Comparison of ENCODE assay signal across 11 mouse cellular contexts in the genomic region with DNA sequence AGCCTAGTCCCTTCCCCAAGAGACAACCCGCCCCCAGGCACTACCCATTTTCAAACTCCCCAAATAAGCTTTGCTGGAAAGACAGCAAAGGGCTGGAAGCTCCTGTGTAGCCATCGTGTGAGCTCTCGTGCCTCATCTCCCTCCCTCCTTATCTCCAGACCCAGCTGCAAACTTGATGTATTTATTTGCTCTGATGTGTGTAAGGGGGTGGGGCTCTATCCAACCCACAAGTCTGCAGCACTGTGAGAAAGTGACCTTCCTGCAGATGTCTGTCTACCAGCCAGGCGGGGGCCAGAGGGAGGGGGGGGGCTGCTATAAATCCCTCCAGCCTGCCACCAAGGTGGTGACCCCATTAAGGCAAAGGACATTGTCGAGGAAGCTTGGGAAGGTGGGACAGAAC. TPM values are rescaled to one million over a fixed set of nuclear protein-coding genes. Genes with fewer than 3 reads are reported as not detected.
DNase-seq lines count a peak whose midpoint lies in the region; ATAC-seq and TF ChIP-seq lines count a peak whose summit lies in the region.
"Had no signal": no experiment of that assay in that cellular context is flagged by ENCODE, and none has a peak within 500 bp of the region (broad histone marks: within the 10 kb centered on the region; RNA-seq: fewer than 3 reads in every experiment).

No protein-coding gene starts in this region.

- no peak for DNase-seq in heart, postnatal 4 days
- no peak for DNase-seq in stomach, postnatal 0 days (ENCODE audit: low spot score)
- no peak for DNase-seq in cerebellum, postnatal 36 days
- no peak for DNase-seq in gastrocnemius, adult 18-20 months (ENCODE audit: low spot score)

- ATAC-seq in heart, embryonic 13.5 days (ENCODE audit: extremely low read depth, insufficient number of reproducible peaks, low FRiP score, low TSS enrichment), result no peak
- ATAC-seq in stomach, embryonic 14.5 days (ENCODE audit: insufficient number of reproducible peaks, insufficient read depth, low FRiP score, low read depth), result peak; percentile 72; the same call in 1 of the 2 replicates
- no peak; the same call in 1 of the 2 replicates for ATAC-seq in stomach, postnatal 0 days (ENCODE audit: low FRiP score, low TSS enrichment)
- peak; percentile 73 for ATAC-seq in intestine, embryonic 16.5 days
- peak; percentile 86 for ATAC-seq in megakaryocyte-erythroid progenitor cell, adult 5-6 weeks (replicated peaks; ENCODE audit: low FRiP score, low TSS enrichment, poor library complexity, severe bottlenecking)

- no peaks in the 10 kb centered on the region for H3K9me3 ChIP-seq in heart, embryonic 13.5 days
- no peaks in the 10 kb centered on the region for H3K9me3 ChIP-seq in stomach, embryonic 14.5 days (ENCODE audit: control insufficient read depth, low read depth, low read length)
- H3K9me3 ChIP-seq in stomach, postnatal 0 days (ENCODE audit: control insufficient read depth, low read length), result no peaks in the 10 kb centered on the region
- H3K9me3 ChIP-seq in intestine, embryonic 16.5 days (ENCODE audit: control insufficient read depth, low read length), result no peaks in the 10 kb centered on the region
- H3K9me3 ChIP-seq: embryonic facial prominence, embryonic 15.5 days had no signal

- H3K4me1 ChIP-seq in heart, embryonic 13.5 days, result peaks cover 44% of the 10 kb centered on the region
- no peaks in the 10 kb centered on the region; the same call in 1 of the 2 replicates for H3K4me1 ChIP-seq in stomach, embryonic 14.5 days (ENCODE audit: control insufficient read depth, insufficient read depth, low read length)
- no peaks in the 10 kb centered on the region for H3K4me1 ChIP-seq in stomach, postnatal 0 days (replicated peaks; ENCODE audit: control insufficient read depth, insufficient read depth)
- H3K4me1 ChIP-seq in intestine, embryonic 16.5 days (ENCODE audit: control insufficient read depth, insufficient read depth, low read length), result peaks cover 10% of the 10 kb centered on the region

- H3K4me3 ChIP-seq in heart, embryonic 13.5 days, result no peak overlapping the region
- no peak overlapping the region for H3K4me3 ChIP-seq in stomach, embryonic 14.5 days (ENCODE audit: low read depth, low read length)
- H3K4me3 ChIP-seq in stomach, postnatal 0 days (ENCODE audit: low read depth, low read length), result no peak overlapping the region
- no peak overlapping the region for H3K4me3 ChIP-seq in intestine, embryonic 16.5 days (ENCODE audit: low read length)
- H3K4me3 ChIP-seq: embryonic facial prominence, embryonic 15.5 days had no signal

- H3K36me3 ChIP-seq in heart, embryonic 13.5 days, result peaks cover under 1% of the 10 kb centered on the region; the same call in 1 of the 2 replicates
- no peaks in the 10 kb centered on the region for H3K36me3 ChIP-seq in stomach, embryonic 14.5 days (ENCODE audit: control insufficient read depth, insufficient read depth, low read length)
- no peaks in the 10 kb centered on the region for H3K36me3 ChIP-seq in stomach, postnatal 0 days (ENCODE audit: control insufficient read depth, insufficient read depth, low read length)
- no peaks in the 10 kb centered on the region for H3K36me3 ChIP-seq in intestine, embryonic 16.5 days (ENCODE audit: control insufficient read depth, insufficient read depth, low read length)
- H3K36me3 ChIP-seq: embryonic facial prominence, embryonic 15.5 days had no signal

- 0 out of 2 replicates have a peak, but pooled peaks cover 4% of the 10 kb centered on the region for H3K27me3 ChIP-seq in heart, embryonic 13.5 days (replicated peaks)
- no peaks in the 10 kb centered on the region for H3K27me3 ChIP-seq in stomach, embryonic 14.5 days (ENCODE audit: control insufficient read depth, insufficient read depth, low read length)
- H3K27me3 ChIP-seq in stomach, postnatal 0 days (ENCODE audit: control insufficient read depth, insufficient read depth, low read length), result no peaks in the 10 kb centered on the region
- no peaks in the 10 kb centered on the region for H3K27me3 ChIP-seq in intestine, embryonic 16.5 days (replicated peaks; ENCODE audit: control insufficient read depth, insufficient read depth, low read length)
- H3K27me3 ChIP-seq: CH12.LX; embryonic facial prominence, embryonic 15.5 days had no signal

- no peak for TF ChIP-seq EP300 in stomach, postnatal 0 days (optimal IDR thresholded peaks at IDR 0.05)

- TF ChIP-seq CTCF in stomach, postnatal 0 days (IDR thresholded peaks at IDR 0.05; ENCODE audit: low read depth), result no peak

- 20% methylated on average over 5 of the region's 5 CpGs for WGBS in heart, embryonic 13.5 days
- 12% methylated on average over 5 of the region's 5 CpGs for WGBS in stomach, embryonic 14.5 days
- 17% methylated on average over 5 of the region's 5 CpGs for WGBS in stomach, postnatal 0 days
- 11% methylated on average over 5 of the region's 5 CpGs for WGBS in intestine, embryonic 16.5 days

- peak overlapping the region; percentile 58 for H3K27ac ChIP-seq in heart, embryonic 13.5 days (replicated peaks)
- no peak overlapping the region for H3K27ac ChIP-seq in stomach, embryonic 14.5 days (ENCODE audit: low read length)
- H3K27ac ChIP-seq in stomach, postnatal 0 days (replicated peaks), result no peak overlapping the region
- no peak overlapping the region for H3K27ac ChIP-seq in intestine, embryonic 16.5 days (ENCODE audit: low read length)
- H3K27ac ChIP-seq: embryonic facial prominence, embryonic 15.5 days had no signal

- peak overlapping the region; percentile 24; the same call in 1 of the 2 replicates for H3K9ac ChIP-seq in heart, embryonic 13.5 days
- H3K9ac ChIP-seq in stomach, embryonic 14.5 days (replicated peaks; ENCODE audit: low read depth, low read length), result no peak overlapping the region
- H3K9ac ChIP-seq in stomach, postnatal 0 days (ENCODE audit: low read length), result no peak overlapping the region
- no peak overlapping the region for H3K9ac ChIP-seq in intestine, embryonic 16.5 days (ENCODE audit: low read depth, low read length)
- H3K9ac ChIP-seq: embryonic facial prominence, embryonic 15.5 days had no signal

- peak overlapping the region; percentile 24; the same call in 1 of the 2 replicates for H3K4me2 ChIP-seq in heart, embryonic 13.5 days
- no peak overlapping the region for H3K4me2 ChIP-seq in stomach, embryonic 14.5 days (replicated peaks; ENCODE audit: low read depth, low read length)
- H3K4me2 ChIP-seq in stomach, postnatal 0 days (replicated peaks; ENCODE audit: low read depth), result no peak overlapping the region
- H3K4me2 ChIP-seq in intestine, embryonic 16.5 days (ENCODE audit: low read depth, low read length), result no peak overlapping the region
- H3K4me2 ChIP-seq: embryonic facial prominence, embryonic 15.5 days had no signal

RNA-seq across cellular contexts. Expression of gene Islr2, which starts 9.7 kb away (rescaled TPM):
- 0.05 and 0.17 TPM in 2 replicates for polyA plus RNA-seq in heart, embryonic 13.5 days (2015; fragmentation: Nextera tagmentation; extraction: Ambion mirVana)
- under 1 TPM; 0.83 to 0.86 TPM for total RNA-seq in heart, postnatal 4 days (2021)
- polyA plus RNA-seq in stomach, embryonic 14.5 days (2014; fragmentation: Nextera tagmentation; extraction: Ambion mirVana), result 1.7 and 2.6 TPM in 2 replicates
- 0.45 and 0.69 TPM in 2 replicates for polyA plus RNA-seq in stomach, postnatal 0 days (2015; fragmentation: Nextera tagmentation; extraction: Ambion mirVana)
- 0.83 and 1.0 TPM in 2 replicates for polyA plus RNA-seq in intestine, embryonic 16.5 days (2015; fragmentation: Nextera tagmentation; extraction: Ambion mirVana)
- 0.07 TPM in 1 of 2 replicates, not detected in the other for total RNA-seq in megakaryocyte-erythroid progenitor cell, adult 5-6 weeks (2014; fragmentation: Nextera tagmentation)
- total RNA-seq in megakaryocyte-erythroid progenitor cell, adult 5-6 weeks (2017), result not detected in 2 replicates
- total RNA-seq in gastrocnemius, adult 18-20 months (2021), result 1 to 10 TPM; 1.6 to 1.9 TPM
- total RNA-seq: CH12.LX had no signal
- polyA plus RNA-seq: heart, embryonic 14.5 days had no signal

RNA-seq across cellular contexts. Expression of gene Islr, which starts 9.8 kb away (rescaled TPM):
- 18.6 and 23.3 TPM in 2 replicates for polyA plus RNA-seq in heart, embryonic 13.5 days (2015; fragmentation: Nextera tagmentation; extraction: Ambion mirVana)
- 10 to 100 TPM; 25.4 to 31.0 TPM for total RNA-seq in heart, postnatal 4 days (2021)
- 83.3 and 87.9 TPM in 2 replicates for polyA plus RNA-seq in stomach, embryonic 14.5 days (2014; fragmentation: Nextera tagmentation; extraction: Ambion mirVana)
- polyA plus RNA-seq in stomach, postnatal 0 days (2015; fragmentation: Nextera tagmentation; extraction: Ambion mirVana), result 46.5 and 58.7 TPM in 2 replicates
- 70.7 and 77.5 TPM in 2 replicates for polyA plus RNA-seq in intestine, embryonic 16.5 days (2015; fragmentation: Nextera tagmentation; extraction: Ambion mirVana)
- total RNA-seq in megakaryocyte-erythroid progenitor cell, adult 5-6 weeks (2014; fragmentation: Nextera tagmentation), result not detected in 2 replicates
- 0.27 TPM in 1 of 2 replicates, not detected in the other for total RNA-seq in megakaryocyte-erythroid progenitor cell, adult 5-6 weeks (2017)
- total RNA-seq in gastrocnemius, adult 18-20 months (2021), result 10 to 100 TPM; 15.6 to 20.8 TPM
- total RNA-seq: CH12.LX had no signal

RNA-seq across cellular contexts. Expression of gene Pml, which starts 35.7 kb away (rescaled TPM):
- polyA plus RNA-seq in heart, embryonic 13.5 days (2015; fragmentation: Nextera tagmentation; extraction: Ambion mirVana), result 11.9 and 12.9 TPM in 2 replicates
- total RNA-seq in heart, postnatal 4 days (2021), result 10 to 100 TPM; 15.3 to 17.6 TPM
- 15.0 and 17.2 TPM in 2 replicates for polyA plus RNA-seq in stomach, embryonic 14.5 days (2014; fragmentation: Nextera tagmentation; extraction: Ambion mirVana)
- polyA plus RNA-seq in stomach, postnatal 0 days (2015; fragmentation: Nextera tagmentation; extraction: Ambion mirVana), result 5.2 and 6.7 TPM in 2 replicates
- 12.4 and 13.7 TPM in 2 replicates for polyA plus RNA-seq in intestine, embryonic 16.5 days (2015; fragmentation: Nextera tagmentation; extraction: Ambion mirVana)
- total RNA-seq in megakaryocyte-erythroid progenitor cell, adult 5-6 weeks (2014; fragmentation: Nextera tagmentation), result 126 and 134 TPM in 2 replicates
- 34.2 and 38.1 TPM in 2 replicates for total RNA-seq in megakaryocyte-erythroid progenitor cell, adult 5-6 weeks (2017)
- total RNA-seq in gastrocnemius, adult 18-20 months (2021), result 1 to 10 TPM; 3.2 to 4.7 TPM

RNA-seq across cellular contexts. Expression of gene Stoml1, which starts 39.1 kb away (rescaled TPM):
- polyA plus RNA-seq in heart, embryonic 13.5 days (2015; fragmentation: Nextera tagmentation; extraction: Ambion mirVana), result 25.0 and 25.6 TPM in 2 replicates
- 10 to 100 TPM; 14.2 to 17.1 TPM for total RNA-seq in heart, postnatal 4 days (2021)
- polyA plus RNA-seq in stomach, embryonic 14.5 days (2014; fragmentation: Nextera tagmentation; extraction: Ambion mirVana), result 27.0 and 30.3 TPM in 2 replicates
- 19.9 and 20.4 TPM in 2 replicates for polyA plus RNA-seq in stomach, postnatal 0 days (2015; fragmentation: Nextera tagmentation; extraction: Ambion mirVana)
- polyA plus RNA-seq in intestine, embryonic 16.5 days (2015; fragmentation: Nextera tagmentation; extraction: Ambion mirVana), result 21.1 and 22.4 TPM in 2 replicates
- total RNA-seq in megakaryocyte-erythroid progenitor cell, adult 5-6 weeks (2014; fragmentation: Nextera tagmentation), result 4.7 and 17.9 TPM in 2 replicates
- 3.5 and 5.3 TPM in 2 replicates for total RNA-seq in megakaryocyte-erythroid progenitor cell, adult 5-6 weeks (2017)
- 1 to 10 TPM; 6.8 to 7.3 TPM for total RNA-seq in gastrocnemius, adult 18-20 months (2021)

Comparison
In these comparisons a context has a peak if more than half of its experiments do, and no peak if none do; other contexts are left out.
1. ATAC-seq: peak in stomach, embryonic 14.5 days (single experiment), intestine, embryonic 16.5 days (single experiment) and megakaryocyte-erythroid progenitor cell, adult 5-6 weeks (single experiment); none in heart, embryonic 13.5 days (single experiment) and stomach, postnatal 0 days (single experiment).